Mouse (Mus musculus): ENCODE measurements around the gene Eif2ak3. TPM values are rescaled to one million over a fixed set of nuclear protein-coding genes. Genes with fewer than 3 reads are reported as not detected.
A peak's percentile ranks its signal among the peaks of the same experiment; 100 is the strongest.

Gene Eif2ak3
- total RNA-seq, 2 experiments from 2014 or later: 21.6 to 22.3 TPM

DNA sequence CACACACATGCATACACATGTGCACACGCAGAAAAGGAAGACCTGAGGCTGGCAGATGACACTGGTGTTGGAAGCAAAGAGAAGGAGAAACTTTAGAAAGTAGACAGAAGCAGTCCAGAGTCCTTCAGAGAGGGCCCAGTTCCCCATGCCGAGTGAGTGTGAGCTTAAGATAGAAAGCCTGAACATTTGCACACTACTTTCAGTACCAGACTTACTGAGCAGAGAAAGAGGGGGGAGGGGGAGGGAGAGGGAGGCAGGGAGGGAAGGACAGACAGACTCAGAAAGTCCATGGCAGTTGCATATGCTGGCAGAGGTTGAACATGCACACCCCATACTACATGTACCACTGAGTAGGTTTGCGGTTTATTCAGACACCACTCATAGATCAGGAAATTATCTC, 13.8 kb upstream of the Eif2ak3 start:
- DNase-seq (ENCODE audit: extremely low spot score in 1 of 2, low spot score in 1 of 2): no peak

DNA sequence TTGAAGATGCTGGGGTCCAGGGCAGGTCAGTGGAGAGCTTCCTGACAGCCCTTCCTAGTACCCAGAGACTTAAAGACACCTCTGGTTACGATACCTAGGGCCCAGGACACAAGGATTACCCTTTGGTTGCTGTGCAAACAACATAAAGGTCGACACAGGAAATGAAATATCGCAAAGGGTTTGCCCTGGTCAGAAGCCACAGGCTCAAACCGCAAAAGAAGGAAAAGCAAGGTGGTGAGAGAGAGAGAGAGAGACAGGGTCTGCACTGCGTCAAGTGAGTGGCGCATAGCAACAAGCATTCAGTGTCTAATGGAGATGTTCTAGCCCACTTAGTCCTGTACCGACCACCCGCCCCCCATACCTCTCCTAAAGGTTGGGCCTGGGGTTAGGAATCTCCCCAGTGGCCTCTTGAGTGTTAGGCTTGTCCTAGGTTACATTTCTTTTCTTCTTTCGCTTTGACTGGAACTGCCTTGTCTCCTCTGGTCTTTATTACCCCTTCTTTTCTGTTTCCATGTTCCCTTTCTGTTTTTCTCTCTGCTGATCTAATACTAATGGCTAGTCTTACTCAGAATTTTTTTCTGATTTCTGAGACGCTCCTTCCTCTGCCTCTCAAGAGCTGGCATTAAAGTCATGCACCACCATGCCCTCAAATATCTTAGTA, 13.0 kb upstream of the Eif2ak3 start:
- DNase-seq (ENCODE audit: extremely low spot score in 1 of 2, low spot score in 1 of 2): no peak

DNA sequence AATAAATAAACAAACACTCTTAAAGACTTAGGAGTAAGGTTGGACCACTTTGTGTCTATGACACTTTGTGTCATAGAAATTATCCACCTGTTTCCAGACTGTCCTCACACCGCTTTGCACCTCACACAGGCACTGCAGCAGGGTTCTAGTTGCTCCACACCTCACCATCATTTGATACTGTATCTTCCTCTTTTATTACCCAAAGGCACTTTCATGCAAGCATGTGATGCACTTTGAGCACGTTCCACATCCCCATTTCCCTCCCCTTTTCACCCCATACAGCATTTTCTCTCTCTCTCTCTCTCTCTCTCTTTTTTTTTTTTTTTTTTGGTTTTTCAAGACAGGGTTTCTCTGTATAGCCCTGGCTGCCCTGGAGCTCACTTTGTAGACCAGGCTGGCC, 7.0 kb upstream of the Eif2ak3 start:
- no peak for DNase-seq (ENCODE audit: extremely low spot score in 1 of 2, low spot score in 1 of 2)

DNA sequence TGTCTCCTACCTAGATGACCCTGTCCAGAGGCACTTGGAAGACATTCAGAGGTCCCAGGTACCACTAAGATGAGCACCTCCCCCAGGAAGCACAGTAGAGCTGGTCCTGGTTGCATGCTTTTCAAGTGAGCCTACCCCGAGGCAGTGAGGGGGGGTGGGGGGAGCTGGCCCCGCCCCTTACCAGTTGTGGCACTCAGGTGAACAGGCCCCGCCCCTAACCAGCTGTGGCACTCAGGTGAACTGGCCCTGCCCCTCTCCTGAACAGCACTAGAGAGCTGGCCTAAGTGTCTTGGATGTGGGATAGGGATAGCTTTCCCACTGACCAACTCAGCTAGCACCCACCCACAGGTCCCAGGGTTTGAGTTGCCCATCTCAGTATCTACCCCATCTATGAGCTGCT, 5.8 kb upstream of the Eif2ak3 start:
- no peak for DNase-seq (ENCODE audit: extremely low spot score in 1 of 2, low spot score in 1 of 2)

DNA sequence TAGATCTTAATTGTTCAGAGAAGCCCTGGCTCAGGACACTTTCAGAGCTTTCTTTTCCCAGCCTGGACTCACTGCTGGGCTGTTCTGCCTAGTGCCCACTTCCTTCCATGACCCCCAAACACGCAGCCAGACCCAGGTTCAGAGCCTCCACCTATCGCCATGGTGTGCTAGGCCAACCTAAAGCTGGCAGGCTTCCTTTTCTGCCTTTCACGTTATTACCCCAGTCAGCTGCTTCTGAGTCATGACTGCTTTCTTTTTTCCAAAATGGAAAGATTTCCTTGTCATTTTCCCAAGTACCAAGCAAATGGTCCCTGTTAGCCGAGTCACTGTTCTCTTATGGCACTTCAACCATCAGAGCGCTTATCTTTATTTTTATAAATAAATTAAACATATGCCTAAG, 4.0 kb upstream of the Eif2ak3 start:
- DNase-seq (ENCODE audit: extremely low spot score in 1 of 2, low spot score in 1 of 2): no peak

- no peak for DNase-seq (ENCODE audit: extremely low spot score in 1 of 2, low spot score in 1 of 2)
Observed at GRCm38 (mm10) chr6:70842991-70843390, 1.3 kb upstream of the Eif2ak3 start.

DNA sequence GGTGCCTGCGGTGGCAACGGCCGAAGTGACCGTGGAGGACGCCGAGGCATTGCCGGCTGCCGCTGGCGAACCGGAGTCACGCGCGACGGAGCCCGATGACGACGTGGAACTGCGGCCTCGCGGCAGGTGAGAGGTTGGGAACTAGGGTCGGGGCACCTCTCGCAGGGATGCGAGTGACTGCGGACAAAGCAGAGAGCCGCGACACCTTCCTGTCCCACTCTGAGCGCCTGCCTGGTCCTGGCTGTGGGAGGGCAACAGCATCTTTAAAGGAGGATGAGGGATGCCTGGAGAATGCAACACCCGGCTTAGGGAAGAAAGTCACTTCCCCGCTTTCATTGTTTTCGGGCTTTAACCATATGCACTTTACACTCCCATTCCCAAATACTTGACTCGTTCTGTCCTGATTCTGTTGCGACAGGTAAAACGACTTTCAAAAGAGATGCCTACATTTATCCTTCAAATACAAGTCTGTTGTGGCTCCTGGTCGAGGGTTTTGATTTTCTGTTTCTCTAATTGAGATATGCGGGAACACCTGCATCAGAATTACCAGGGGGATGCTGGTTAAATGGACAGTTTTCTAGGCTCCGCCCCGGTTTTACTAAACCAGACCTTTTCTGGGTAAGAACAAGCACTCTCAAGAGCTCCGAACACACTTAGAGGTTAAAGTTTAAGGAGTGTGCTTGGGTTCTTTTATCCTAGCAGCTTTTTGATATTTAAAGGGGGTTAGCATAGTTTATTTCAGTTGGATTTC, 756 bp downstream of the Eif2ak3 start:
- DNase-seq (ENCODE audit: extremely low spot score in 1 of 2, low spot score in 1 of 2): peak in 1 of 2 experiments; percentile 31

DNA sequence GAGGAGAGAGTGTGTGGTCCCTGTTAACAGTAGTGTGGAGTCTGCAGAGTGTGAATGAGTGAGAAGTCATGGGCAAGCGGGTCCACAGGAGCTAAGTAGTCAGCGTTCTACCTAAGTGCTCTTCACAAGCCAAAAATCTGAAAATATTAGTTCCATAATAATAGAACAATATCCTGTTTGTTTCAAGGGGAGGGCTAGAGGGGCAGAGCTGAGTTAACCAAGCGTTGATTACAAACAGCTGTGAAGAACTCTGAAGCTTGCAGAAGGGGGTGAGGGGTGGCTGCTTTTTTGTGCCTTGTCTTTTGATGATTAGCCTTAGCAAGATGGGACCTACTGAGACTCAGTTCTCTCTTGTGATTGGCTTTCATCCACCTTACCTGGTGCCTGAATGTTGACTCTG, 3.1 kb downstream of the Eif2ak3 start:
- DNase-seq (ENCODE audit: extremely low spot score in 1 of 2, low spot score in 1 of 2): no peak

DNA sequence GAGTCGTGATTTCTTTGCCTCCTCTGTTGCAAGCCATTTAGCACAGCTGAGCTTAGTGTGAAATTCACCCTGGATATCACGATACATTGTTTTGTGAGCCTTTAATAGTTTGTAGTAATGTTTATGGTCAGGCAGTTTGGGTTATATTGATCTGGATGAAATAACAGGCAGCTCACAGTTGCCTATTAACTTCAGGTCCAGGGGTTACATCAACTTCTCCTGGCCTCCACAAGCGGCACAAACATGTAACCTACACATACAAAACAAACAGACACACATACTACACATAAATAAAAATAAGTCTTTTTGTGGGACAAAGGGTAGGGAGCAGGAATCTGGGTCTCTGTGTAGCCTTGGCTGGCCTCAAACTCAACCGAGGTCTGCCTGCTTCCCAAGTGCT, 9.1 kb downstream of the Eif2ak3 start:
- no peak for DNase-seq (ENCODE audit: extremely low spot score in 1 of 2, low spot score in 1 of 2)

DNA sequence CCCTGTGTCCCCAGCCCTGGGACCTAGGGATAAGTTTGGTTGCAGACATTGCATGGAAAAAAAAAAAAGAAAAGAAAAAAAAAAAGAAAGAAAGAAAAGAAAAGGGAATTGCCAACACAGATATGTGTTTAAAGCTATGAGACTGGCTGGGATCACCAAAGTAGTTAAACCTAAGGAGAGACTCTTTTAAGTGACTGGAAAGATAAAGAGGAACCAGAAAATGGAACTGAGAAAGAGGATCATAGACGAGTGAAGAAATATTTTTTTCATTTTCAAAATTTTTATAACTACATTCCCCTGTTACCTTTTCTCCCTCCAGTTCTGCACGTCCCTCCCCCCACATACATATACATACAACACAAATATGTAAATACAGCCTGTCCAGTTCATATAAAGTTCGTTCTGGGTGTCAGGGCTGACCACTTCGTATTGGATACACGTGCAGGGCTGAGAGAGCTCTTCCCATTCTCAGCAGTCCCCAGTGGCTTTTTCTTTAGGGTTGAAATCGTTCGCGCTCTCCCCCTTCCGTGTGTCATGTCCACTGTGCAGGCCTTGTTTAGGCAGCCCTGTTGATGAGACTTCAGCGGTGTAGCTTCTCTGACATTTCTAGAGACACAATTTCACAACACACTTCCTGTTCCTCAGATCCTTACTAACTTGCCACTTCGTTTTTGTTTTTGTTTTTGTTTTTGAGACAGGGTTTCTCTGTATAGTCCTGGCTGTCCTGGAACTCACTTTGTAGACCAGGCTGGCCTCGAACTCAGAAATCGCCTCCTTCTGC, 11.4 kb downstream of the Eif2ak3 start:
- no peak for DNase-seq (ENCODE audit: extremely low spot score in 1 of 2, low spot score in 1 of 2)

GRCm38 (mm10) chr6:70862726-70863125, 18.4 kb downstream of the Eif2ak3 start:
- no peak for DNase-seq (ENCODE audit: extremely low spot score in 1 of 2, low spot score in 1 of 2)

DNA sequence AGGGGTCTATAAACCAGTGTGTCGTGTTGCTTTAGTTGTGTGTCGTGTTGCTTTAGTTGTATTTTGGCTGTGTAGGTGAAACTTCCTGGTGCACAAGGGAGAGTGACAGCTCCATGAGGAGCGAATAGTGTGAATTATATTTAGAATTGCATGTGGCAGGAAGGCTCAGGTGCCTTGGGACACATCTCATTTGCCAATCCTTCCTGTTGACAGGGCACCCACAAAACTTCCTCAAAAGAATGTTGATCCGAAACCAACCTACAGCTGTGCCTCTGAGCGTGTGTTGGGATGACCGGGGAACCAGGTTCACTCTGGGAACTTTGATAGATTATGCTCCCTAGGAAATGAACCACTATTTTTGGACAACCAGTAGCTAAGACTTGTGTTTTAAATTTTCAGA, 20.0 kb downstream of the Eif2ak3 start:
- DNase-seq (ENCODE audit: extremely low spot score in 1 of 2, low spot score in 1 of 2): no peak

DNA sequence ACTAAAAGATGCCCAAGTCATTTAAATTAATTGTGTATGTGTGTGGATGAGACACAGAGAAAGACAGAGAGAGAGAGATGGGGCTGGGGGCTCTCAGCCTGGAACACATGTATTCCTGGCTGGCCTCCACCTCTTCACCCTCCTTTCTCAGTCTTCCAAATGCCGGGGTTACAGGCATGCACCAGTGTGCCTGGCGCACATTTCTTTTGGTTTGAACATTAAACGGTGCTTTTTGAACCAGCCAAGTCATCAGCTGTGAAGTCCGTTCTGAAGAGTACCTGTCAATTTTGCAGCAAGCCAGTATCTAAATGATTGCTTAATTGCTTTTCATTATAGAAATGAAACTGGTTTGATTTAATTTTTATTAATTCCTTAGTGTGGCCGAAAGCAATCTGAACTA, 22.4 kb downstream of the Eif2ak3 start:
- DNase-seq (ENCODE audit: extremely low spot score in 1 of 2, low spot score in 1 of 2): no peak

DNA sequence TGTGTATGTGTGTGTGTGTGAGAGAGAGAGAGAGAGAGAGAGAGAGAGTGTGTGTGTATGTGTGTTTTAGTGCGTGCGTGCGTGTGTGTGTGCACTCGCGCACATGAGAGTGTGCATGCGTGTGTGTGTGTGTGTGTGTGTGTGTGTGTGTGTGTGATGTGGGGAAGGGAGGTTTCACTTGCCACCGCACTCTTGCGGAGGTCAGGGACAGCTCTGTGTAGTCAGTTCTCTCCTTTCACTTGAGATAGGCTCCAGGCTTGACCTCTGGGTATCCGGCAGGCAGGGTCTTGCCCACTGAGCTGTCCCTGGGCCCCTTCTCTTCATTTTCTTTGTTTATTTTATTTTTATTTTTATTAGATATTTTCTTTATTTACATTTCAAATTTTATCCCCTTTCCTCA, 23.0 kb downstream of the Eif2ak3 start:
- no peak for DNase-seq (ENCODE audit: extremely low spot score in 1 of 2, low spot score in 1 of 2)

- no peak for DNase-seq (ENCODE audit: extremely low spot score in 1 of 2, low spot score in 1 of 2)
Observed at GRCm38 (mm10) chr6:70871511-70871980, 27.2 kb downstream of the Eif2ak3 start.

DNA sequence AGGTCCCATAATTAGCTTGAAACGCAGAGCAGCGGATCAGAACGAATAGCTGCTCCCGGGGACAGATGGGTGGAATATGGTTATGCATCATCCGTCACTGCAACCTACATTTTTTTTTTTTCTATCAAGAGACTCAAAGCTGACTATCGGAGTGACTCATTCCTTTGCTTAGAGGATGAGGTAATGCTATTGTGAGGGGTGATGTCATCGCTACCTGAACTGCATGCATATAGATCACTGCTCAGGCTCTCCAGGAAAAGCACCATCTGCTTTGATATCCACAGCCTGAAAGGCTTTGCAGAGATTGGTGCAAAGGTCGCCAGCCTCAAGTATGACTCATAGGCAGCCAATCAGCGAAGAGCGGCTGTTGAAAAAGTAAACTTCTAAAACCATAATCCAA, 27.8 kb downstream of the Eif2ak3 start:
- DNase-seq (ENCODE audit: extremely low spot score in 1 of 2, low spot score in 1 of 2): peak in 1 of 2 experiments; percentile 10

DNA sequence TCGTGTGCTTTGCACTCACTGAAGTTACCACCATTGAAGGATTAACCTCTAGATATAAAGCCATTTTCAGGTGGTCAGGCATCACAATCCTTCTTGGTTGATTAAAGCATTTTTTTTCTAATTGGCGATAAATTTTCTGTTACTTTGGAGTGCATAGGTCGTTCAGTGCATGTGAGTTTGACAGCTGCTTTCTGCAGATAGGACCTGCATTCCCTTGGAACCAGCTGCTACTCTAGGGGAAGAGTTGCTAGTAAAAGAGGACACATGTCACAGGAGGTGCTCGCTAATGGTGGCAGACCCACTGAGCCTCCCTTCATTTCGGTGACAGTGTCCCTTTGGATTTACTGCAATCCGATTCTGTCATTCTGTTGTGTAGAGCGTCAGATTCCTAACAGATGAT, 28.3 kb downstream of the Eif2ak3 start:
- DNase-seq (ENCODE audit: extremely low spot score in 1 of 2, low spot score in 1 of 2): no peak

DNA sequence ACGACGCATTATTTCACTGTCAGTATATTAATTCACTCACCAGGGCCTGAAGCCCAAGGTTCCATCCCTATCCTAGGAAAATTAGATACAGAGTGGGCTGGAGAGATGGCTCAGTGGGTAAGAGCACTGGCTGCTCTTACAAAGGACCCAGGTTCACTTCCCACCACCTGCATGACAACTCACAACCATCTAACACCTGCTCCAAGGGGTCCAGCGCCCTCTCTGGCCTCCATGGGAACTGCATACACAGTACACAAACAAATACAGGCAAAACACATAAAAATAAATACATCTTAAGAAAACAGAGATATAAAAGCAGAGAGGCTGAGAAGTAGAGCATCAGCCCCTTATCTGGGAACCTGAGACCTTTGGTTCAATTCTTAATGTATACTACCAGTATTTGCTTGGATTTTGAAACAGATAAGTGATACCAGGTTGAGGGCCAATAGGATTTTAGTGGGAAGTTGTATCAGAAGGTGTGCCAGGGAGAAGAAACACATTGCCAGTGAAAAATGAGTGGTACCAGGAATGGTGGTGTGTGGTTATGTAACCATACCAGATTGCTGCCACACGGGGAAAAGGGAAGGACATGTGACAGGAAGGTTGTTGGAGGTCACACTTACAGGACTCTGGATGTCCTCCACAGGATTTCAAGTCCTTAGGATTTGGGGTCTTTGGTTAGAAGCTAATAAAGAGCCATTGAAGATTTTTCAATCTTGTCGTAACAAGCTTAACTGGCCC, 29.9 kb downstream of the Eif2ak3 start:
- DNase-seq (ENCODE audit: extremely low spot score in 1 of 2, low spot score in 1 of 2): no peak

DNA sequence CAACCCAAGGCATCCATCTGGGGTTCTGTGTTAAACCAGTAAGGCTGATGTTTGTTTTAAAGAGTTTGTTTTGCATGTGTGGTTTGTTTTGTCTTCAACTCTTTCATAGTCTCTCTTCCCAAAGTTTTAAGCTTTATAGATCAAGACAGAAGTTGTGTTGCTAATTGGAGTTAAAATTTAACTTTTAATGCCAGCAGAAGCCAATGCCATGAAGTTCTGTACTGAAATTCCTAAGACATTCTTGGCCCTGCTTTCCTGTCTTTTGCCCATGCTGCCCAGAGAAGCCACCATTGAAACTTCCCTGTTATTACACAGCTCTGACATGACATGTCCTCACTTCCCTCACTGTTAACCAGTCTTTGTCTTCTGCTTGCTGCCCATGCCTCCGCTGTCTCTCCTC, 30.7 kb downstream of the Eif2ak3 start:
- no peak for DNase-seq (ENCODE audit: extremely low spot score in 1 of 2, low spot score in 1 of 2)

- DNase-seq (ENCODE audit: extremely low spot score in 1 of 2, low spot score in 1 of 2): peak; percentile 61 to 87
Observed at GRCm38 (mm10) chr6:70880714-70881304, 36.5 kb downstream of the Eif2ak3 start.
